Mouse (Mus musculus) limb, embryonic 15.5 days (tissue): ENCODE data around the gene Kif7. TPM values are rescaled to one million over a fixed set of nuclear protein-coding genes. Genes with fewer than 3 reads are reported as not detected.

Source experiments
- ATAC-seq: fragments of 200-750 bp; cut with Nextera tagmentation; 2 replicates; pipeline ENCODE4 v1.8.0; 2017; ENCODE audit warnings: low read depth, moderate TSS enrichment; ENCODE audit not compliant: insufficient number of reproducible peaks, low FRiP score, low TSS enrichment
- H3K27ac ChIP-seq: fragments of 300-500 bp; sonication (generic); 2 replicates; pipeline ENCODE4 v1.5.1; 2015; ENCODE audit warnings: moderate library complexity, mild to moderate bottlenecking, inconsistent platforms
- H3K27me3 ChIP-seq: fragments of 300-500 bp; sonication (generic); 2 replicates; pipeline ENCODE4 v1.6.1; 2015; ENCODE audit warnings: inconsistent platforms
- H3K36me3 ChIP-seq: fragments of 300-500 bp; sonication (generic); 2 replicates; pipeline ENCODE4 v1.6.1; 2015; ENCODE audit warnings: inconsistent platforms
- H3K4me1 ChIP-seq: fragments of 300-500 bp; sonication (generic); 2 replicates; pipeline ENCODE4 v1.6.1; 2015; ENCODE audit warnings: inconsistent platforms
- H3K4me2 ChIP-seq: fragments of 300-500 bp; sonication (generic); 2 replicates; pipeline ENCODE4 v1.6.1; 2015; ENCODE audit warnings: mild to moderate bottlenecking, inconsistent platforms
- H3K4me3 ChIP-seq: fragments of 300-500 bp; sonication (generic); 2 replicates; pipeline ENCODE4 v1.5.1; 2015; ENCODE audit warnings: mild to moderate bottlenecking, inconsistent platforms
- H3K9ac ChIP-seq: fragments of 300-500 bp; sonication (generic); 2 replicates; pipeline ENCODE4 v1.6.1; 2015; ENCODE audit warnings: inconsistent platforms
- H3K9me3 ChIP-seq: fragments of 300-500 bp; sonication (generic); 2 replicates; pipeline ENCODE4 v1.6.1; 2016; ENCODE audit warnings: inconsistent platforms
- WGBS: fragments of 180-500 bp; shearing (Covaris S2); methylation state at CpG from one replicate; pipeline ENCODE4 v1.1.7; 2015; 5-methylcytosine and 5-hydroxymethylcytosine counted together
- polyA plus RNA-seq: library from polyadenylated mRNA; unstranded; fragments of >200 nt; fragmentation: Nextera tagmentation; extraction: Ambion mirVana; gene quantifications from 2 replicates; pipeline ENCODE4 v1.2.1, GENCODE M21; 2015

Kif7 gene
- polyA plus RNA-seq, 1 experiment from 2014 or later: 6.2 TPM

- H3K9me3 ChIP-seq: no peaks in the 10 kb centered on the region
- under 1% methylated on average over 39 of the region's 39 CpGs for WGBS
- peak within 1 kb of the TSS; percentile 33; the same call in 1 of the 2 replicates for H3K27ac ChIP-seq
Observed at GRCm38 (mm10) chr7:79659578-79660290, 55.8 kb downstream of the Kif7 start, which contains the start of gene Ticrr. Gene Ticrr, plus strand, starts transcription at chr7:79660196.

GRCm38 (mm10) chr7:79654586-79654985, 60.9 kb downstream of the Kif7 start:
- H3K27ac ChIP-seq: no peak overlapping the region
- no peaks in the 10 kb centered on the region for H3K36me3 ChIP-seq
- no peak overlapping the region for H3K4me2 ChIP-seq
- no peak for ATAC-seq
- no peaks in the 10 kb centered on the region for H3K9me3 ChIP-seq
- 27% methylated on average over 1 of the region's 1 CpGs for WGBS
- H3K4me1 ChIP-seq: 0 out of 2 replicates have a peak, but pooled peaks cover 3% of the 10 kb centered on the region
- no peak overlapping the region for H3K9ac ChIP-seq
- no peaks in the 10 kb centered on the region for H3K27me3 ChIP-seq
- H3K4me3 ChIP-seq: no peak overlapping the region

More at GRCm38 (mm10) chr7:79659578-79660290, 55.8 kb downstream of the Kif7 start, which contains the start of gene Ticrr:
- H3K27me3 ChIP-seq: no peaks in the 10 kb centered on the region
- peaks cover 28% of the 10 kb centered on the region for H3K4me1 ChIP-seq
- H3K36me3 ChIP-seq: no peaks in the 10 kb centered on the region; the same call in 1 of the 2 replicates
- H3K9ac ChIP-seq: peak within 1 kb of the TSS; percentile 46
- peak; percentile 100 for ATAC-seq
- peak within 1 kb of the TSS; percentile 68 for H3K4me3 ChIP-seq
- H3K4me2 ChIP-seq: peak within 1 kb of the TSS; percentile 93

GRCm38 (mm10) chr7:79654185-79654584, 61.3 kb downstream of the Kif7 start:
- Histone ChIP-seq H3K9ac (no peak overlapping the region), H3K4me2 (no peak overlapping the region), H3K4me3 (no peak overlapping the region), H3K27me3 (no peaks in the 10 kb centered on the region), H3K4me1 (0 out of 2 replicates have a peak, but pooled peaks cover under 1% of the 10 kb centered on the region), H3K27ac (no peak overlapping the region), H3K9me3 (no peaks in the 10 kb centered on the region), H3K36me3 (no peaks in the 10 kb centered on the region)
- no peak for ATAC-seq
- WGBS: 61% methylated on average over 1 of the region's 1 CpGs

GRCm38 (mm10) chr7:79649005-79649404, 66.5 kb downstream of the Kif7 start:
- H3K27ac ChIP-seq: no peak overlapping the region
- H3K4me3 ChIP-seq: no peak overlapping the region
- no peak overlapping the region for H3K4me2 ChIP-seq
- H3K4me1 ChIP-seq: 0 out of 2 replicates have a peak, but pooled peaks cover 2% of the 10 kb centered on the region
- no peak overlapping the region for H3K9ac ChIP-seq
- H3K9me3 ChIP-seq: no peaks in the 10 kb centered on the region
- H3K27me3 ChIP-seq: no peaks in the 10 kb centered on the region
- no peak for ATAC-seq
- 5% methylated on average over 3 of the region's 3 CpGs for WGBS
- no peaks in the 10 kb centered on the region for H3K36me3 ChIP-seq

Other genes with a start within 250 kb of the Kif7 start
- gene Polg, start 249.4 kb downstream of the Kif7 start, polyA plus RNA-seq: 30.9 and 33.7 TPM in 2 replicates
- gene Rhcg, start 98.1 kb downstream of the Kif7 start, polyA plus RNA-seq: not detected in 2 replicates
- gene Ticrr, start 55.5 kb downstream of the Kif7 start, polyA plus RNA-seq: 6.4 and 7.6 TPM in 2 replicates
- gene Plin1, start 17.2 kb upstream of the Kif7 start, polyA plus RNA-seq: 0.26 TPM in 1 of 2 replicates, not detected in the other
- gene Pex11a, start 27.4 kb upstream of the Kif7 start, polyA plus RNA-seq: 8.3 and 10.5 TPM in 2 replicates
- gene Wdr93, start 27.4 kb upstream of the Kif7 start, polyA plus RNA-seq: 0.25 TPM in 1 of 2 replicates, not detected in the other
- gene Mesp1, start 78.1 kb upstream of the Kif7 start, polyA plus RNA-seq: 0.15 TPM in 1 of 2 replicates, not detected in the other
- 0.83 and 0.90 TPM in 2 replicates for gene Mesp2, start 95.0 kb upstream of the Kif7 start, polyA plus RNA-seq
- 21.6 and 25.9 TPM in 2 replicates for gene Anpep, start 145.3 kb upstream of the Kif7 start, polyA plus RNA-seq
- 25.6 and 25.7 TPM in 2 replicates for gene Ap3s2, start 204.9 kb upstream of the Kif7 start, polyA plus RNA-seq
- 26.3 and 28.3 TPM in 2 replicates for gene Arpin, start 219.6 kb upstream of the Kif7 start, polyA plus RNA-seq